Mouse (Mus musculus) adrenal gland, adult 18-20 months (tissue): Measurements from ENCODE around the gene Asb2. TPM values are rescaled to one million over a fixed set of nuclear protein-coding genes. Genes with fewer than 3 reads are reported as not detected.

Source experiments
- DNase-seq, 2 experiments: peaks; one replicate each; pipeline ENCODE4 v3.0.0; 2021 to 2022; ENCODE audit warnings: low spot score in 2 of 2
- long read RNA-seq, 2 experiments: library from polyadenylated mRNA; stranded (forward); transcript quantifications; one replicate each; pipeline ENCODE4 v2.0.0; 2021
- total RNA-seq, 2 experiments: library from RNA; stranded (reverse); gene quantifications; 1 replicate in 1 of 2; 2 replicates in 1 of 2; pipeline ENCODE4 v1.2.3; 2021

Gene Asb2
- total RNA-seq: 1 to 10 TPM in 1 of 2 experiments, under 1 TPM in 1; 0.66 to 1.4 TPM
- long read RNA-seq, experiment 1, transcript Asb2-201 (10 exons, 2,690 nt): major isoform, 5 of 5 reads
- long read RNA-seq, experiment 1, partial matches to known transcripts: 0 of 5 reads
- long read RNA-seq, experiment 1, other reads (novel, unspliced or antisense): 0 of 5 reads
- long read RNA-seq, experiment 2, transcript Asb2-201 (10 exons, 2,690 nt): major isoform, 6 of 10 reads
- long read RNA-seq, experiment 2, partial matches to known transcripts: 2 of 10 reads
- long read RNA-seq, experiment 2, other reads (novel, unspliced or antisense): 0 of 10 reads

- no peak for DNase-seq
These were observed at the start of gene Asb2 for GRCm38 (mm10) chr12:103355746-103356414. Gene Asb2 (minus strand): TSS chr12:103356001.

DNA sequence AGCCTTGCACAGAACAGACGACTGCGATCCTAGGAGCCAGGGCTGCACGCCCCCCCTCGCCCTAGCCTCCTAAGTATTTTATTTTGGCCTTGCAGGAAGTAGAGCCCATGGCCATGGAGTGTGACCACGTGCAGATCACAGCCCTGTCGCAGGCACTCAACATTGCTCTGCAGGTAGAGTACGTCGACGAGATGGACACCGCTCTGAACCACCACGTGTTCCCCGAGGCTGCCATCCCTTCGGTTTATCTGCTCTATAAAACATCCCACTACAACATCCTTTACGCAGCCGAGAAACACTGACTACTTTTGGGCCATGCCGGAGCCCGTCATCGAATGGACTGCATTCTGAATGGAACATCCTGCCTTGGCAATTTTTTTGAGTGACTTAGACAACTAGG, 48.3 kb upstream of the Asb2 start:
- no peak for DNase-seq

- DNase-seq: no peak
These were observed 41.0 kb upstream of the Asb2 start for GRCm38 (mm10) chr12:103396751-103397150.

GRCm38 (mm10) chr12:103395486-103396275, 39.9 kb upstream of the Asb2 start:
- DNase-seq: no peak

DNA sequence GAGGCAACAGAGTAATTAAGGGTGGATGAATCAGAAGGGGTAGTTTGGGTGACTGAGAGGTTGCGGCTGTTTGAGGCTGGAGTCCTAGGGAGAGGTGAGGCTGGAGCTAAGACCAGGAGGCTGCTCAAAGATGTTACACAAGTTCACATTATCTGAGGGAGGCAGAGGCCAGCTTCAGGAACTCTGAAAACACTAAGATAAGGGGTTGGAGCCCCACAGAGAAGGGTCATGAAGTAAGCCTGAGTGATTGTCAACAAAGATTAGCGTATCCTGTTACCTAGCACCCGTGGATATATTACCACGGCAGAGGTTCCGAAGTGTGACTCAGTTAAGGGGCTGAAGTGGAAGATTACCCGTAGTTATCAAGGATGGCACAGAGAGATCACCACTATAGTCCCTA, 37.7 kb upstream of the Asb2 start:
- no peak for DNase-seq

- DNase-seq: no peak
These were observed 35.3 kb upstream of the Asb2 start for GRCm38 (mm10) chr12:103391098-103391497.

GRCm38 (mm10) chr12:103389982-103390381, 34.2 kb upstream of the Asb2 start:
- DNase-seq: no peak

DNA sequence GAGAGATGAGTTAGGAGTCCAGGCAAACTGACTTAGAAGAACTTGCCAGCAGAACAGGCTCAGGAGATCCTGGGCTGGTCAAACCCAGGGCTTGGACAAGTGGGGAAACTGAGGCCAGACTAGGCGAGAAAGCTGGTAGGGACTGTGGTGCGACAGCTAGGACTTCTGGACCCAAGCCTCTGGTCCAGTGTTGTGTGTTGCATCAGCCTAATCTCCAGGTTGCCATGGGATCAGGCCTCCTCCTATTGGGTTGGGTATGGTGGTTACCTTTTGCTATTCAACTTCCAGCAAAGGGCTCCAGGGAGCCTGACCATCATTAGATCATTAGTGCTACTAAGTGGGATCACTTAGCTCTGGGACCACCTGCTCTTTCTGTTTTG, 33.5 kb upstream of the Asb2 start:
- no peak for DNase-seq

DNA sequence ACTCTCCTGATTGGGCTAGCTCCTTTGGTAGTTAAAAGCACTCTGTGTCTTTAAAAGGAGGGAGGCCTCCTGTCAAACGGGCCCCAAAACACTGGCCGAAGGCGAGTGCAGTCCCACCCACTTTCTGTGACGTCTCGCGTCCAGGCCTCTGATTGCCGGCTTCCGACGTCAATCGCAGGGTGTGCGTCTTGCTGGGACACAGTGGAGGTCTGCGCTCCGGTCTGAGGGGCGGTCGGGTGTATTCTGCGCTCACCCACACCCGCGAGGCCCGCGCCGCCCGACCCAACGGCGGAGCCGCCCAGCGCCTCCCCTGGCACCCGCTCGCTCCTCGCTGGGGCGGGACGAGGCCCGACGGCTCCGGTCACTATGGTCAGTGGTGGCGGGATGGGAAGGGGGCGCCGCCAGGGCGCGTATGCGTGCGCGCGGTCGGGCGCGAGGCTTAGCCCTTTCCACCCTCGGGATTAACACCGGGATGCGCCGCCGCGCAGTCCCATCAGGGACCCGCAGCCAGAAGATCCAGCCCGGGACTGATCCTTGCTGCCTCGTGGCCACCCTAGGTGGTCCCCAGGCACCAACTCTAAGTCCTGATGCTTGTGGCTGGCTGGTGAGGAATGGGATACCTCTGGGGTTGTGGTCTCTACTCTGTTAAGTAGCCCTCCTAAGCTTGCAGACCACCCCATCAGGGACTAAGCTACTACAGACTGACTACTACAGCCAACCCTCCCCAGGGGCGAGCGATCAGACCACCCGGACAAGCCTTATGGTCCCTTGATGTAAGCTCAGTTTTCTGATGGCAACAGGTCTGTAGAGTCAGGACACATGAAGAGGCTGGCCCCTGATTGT, 32.9 kb upstream of the Asb2 start, which contains the start of gene Otub2:
TSS of gene Otub2 (plus strand) at position 178 of the 843 bp plus-strand sequence.
- DNase-seq: peak; percentile 95

DNA sequence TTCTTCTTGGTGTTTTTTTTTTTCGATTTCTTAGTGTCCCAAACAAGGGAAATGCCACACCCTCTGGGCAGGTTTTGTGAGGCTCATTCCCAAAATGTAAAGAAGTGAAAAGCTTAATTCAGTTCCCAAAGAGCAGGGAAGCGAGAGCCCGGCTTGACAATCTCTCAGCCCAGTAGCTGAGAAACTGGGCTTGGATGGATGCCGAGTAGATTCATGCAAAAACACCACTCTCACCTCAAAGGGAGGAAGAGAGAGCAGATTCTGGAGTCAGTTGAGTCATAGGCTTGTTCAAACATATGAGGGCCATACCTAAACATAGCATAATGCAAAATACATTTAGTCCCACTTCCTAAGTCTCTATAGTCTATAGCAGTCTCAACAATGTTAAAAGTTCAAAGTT, 24.4 kb upstream of the Asb2 start:
- DNase-seq: no peak

DNA sequence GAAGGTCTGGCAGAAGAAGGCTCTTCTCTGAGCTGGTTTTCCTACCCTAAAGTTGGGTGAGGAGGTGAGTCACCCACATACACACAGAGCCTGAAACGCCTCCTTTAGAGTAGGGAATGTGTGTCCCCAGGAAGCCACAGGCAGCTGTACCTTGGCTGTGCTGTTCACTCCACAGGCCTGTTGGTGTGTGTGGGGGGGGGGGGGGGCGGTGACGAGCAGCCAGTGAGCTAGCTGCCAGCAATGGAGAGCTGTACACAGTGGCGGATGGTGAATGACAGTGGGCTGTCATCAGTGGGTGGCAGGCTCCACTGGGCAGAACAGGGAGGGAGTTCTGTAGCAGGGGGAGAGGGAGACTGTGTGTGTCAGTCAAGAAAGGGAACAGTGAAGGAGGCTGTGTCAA, 21.0 kb upstream of the Asb2 start:
- no peak for DNase-seq

- no peak for DNase-seq
These were observed 20.3 kb upstream of the Asb2 start for GRCm38 (mm10) chr12:103376124-103376523.

DNA sequence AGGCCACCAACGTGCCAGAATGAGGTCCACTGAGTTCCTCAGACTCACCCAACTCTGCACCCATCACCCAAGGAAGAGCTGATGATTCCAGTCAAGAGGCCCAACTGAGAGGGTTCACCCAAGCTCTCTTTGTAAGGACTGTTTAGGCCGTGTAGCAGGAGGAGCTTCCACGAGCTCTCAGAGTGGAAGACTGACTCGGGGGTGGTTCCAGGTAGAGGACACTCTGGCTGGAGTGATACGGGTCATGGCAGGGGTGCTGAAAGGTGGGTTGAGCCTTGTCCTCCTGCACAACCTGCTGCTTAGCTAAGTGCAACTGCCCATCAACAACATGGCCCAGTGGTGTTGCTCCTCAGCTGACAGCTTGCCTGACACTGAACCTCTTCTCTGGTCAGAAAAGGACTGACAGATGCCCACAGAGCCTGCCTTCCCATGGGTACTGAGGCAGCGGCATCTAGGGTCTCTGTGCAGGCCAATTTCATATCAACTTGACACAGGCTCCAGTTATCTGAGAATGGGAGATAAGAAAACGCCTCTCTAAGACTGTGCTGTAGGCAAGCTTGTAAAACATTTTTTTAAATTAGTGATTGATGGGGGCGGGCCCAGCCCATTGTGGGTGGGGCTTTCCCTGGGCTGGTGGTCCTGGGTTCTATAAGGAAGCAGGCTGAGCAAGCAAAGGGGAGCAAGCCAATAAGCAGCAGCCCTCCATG, 17.9 kb upstream of the Asb2 start:
- DNase-seq: no peak

DNA sequence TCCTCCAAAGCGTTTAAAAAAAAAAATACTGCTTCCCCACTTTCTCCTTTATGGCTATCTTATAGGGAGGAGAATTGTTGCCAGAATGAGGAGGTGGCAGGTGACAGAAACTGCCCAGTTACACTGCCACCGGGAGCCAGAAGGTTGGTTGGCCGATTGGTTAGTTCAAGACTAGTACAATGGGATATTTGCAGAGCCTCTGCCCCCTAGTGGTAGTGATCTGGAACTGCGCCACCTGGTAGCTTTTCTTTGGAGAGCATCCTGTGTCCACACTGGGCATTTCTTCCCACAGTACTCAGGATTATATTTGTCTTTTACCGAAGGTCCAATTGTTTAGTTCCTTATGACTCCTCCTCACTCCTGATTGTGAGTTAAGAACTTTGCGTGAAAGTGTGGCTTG, 15.9 kb upstream of the Asb2 start:
- peak; percentile 52 to 58 for DNase-seq

- no peak for DNase-seq
These were observed 15.1 kb upstream of the Asb2 start for GRCm38 (mm10) chr12:103370861-103371260.

GRCm38 (mm10) chr12:103368777-103369176, 13.0 kb upstream of the Asb2 start:
- no peak for DNase-seq

- DNase-seq: no peak
These were observed 12.5 kb upstream of the Asb2 start for GRCm38 (mm10) chr12:103368326-103368669.

DNA sequence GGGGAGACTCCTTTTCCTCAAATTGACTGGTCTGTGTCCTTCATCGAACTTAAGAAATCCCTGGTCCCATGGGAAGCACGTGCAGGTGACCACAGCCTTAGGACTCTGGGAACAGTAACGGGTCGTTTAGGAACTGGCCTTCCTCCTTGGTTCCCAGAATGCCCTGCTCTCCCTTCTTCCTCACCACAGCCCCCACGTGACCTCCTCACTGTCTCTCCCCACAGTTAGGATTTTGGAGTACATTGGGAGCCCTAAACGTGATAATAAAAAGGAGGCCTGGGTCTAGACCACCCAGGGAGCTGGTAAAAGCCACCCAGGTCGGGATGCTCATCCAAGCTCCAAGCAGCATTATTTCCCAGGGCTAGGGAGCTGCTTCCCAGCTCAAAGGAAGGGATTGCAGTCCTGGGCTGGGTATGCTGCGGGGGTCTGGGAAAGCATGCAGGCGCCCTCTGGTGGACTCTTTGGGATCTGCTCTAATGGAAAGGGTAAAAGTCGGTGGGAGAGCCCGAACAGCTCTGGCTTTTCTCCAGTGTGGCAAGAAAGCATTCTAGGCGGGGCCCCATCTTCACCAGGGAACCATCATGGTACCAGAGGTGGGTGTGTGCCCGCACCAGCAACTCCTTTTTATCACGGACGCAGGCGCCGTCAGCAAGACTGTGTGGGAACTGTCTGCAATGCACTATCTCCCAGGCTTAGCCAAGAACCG, 12.0 kb upstream of the Asb2 start:
- DNase-seq: peak; percentile 61 to 72

GRCm38 (mm10) chr12:103367171-103367570, 11.4 kb upstream of the Asb2 start:
- DNase-seq: no peak

DNA sequence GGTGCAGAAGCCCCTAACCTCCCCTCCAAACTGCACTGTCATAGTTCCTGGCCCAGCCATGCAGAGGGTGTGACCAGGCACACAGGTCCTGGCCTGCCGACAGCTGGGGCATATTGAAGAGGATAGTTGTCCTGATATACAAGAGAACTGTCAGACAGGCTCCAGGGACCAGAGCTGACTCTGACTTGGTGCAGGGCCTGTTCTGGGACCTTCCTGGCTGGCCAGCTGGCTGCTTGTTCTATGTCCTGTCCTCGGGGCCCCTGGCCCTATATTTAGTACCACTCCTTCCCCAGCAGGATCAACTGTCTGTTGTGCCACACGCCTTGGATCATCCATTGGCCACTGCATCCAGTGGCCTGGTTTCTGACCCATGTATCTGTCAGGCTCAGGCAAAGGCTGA, 6.5 kb upstream of the Asb2 start:
- DNase-seq: no peak
